Mouse (Mus musculus): Measurements from ENCODE around the gene Sprr2i.

Sprr2i gene

GRCm38 (mm10) chr3:92407691-92408090 lies at the start of gene Sprr2i:
Gene Sprr2i, plus strand, starts transcription at chr3:92407991.
- DNase-seq (ENCODE audit: low read depth) = no peak

DNA sequence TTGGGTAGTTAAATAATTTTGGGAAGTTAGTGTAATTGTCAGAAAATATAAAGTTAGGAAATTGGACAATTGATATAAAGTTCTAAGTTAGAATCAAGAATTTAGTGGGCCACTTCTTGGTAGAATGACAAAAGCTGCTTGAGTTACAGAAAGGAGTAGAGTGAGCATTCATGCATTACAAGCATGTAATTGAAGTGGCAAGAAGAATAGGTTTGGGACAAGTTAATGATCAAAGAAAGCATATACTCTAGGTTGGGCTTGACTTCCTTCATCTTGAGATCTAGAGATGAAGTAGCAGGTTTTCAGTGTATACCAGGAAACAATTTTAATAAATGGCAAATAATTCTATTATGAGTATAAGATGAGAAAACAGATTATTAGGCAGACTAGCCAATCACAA lies 46.2 kb upstream of the Sprr2i start:
- DNase-seq (ENCODE audit: low read depth) = no peak

GRCm38 (mm10) chr3:92364887-92365286 lies 42.9 kb upstream of the Sprr2i start, which contains the start of gene Sprr2f:
Gene Sprr2f, plus strand, starts transcription at chr3:92365187.
- no peak for DNase-seq (ENCODE audit: low read depth)

DNA sequence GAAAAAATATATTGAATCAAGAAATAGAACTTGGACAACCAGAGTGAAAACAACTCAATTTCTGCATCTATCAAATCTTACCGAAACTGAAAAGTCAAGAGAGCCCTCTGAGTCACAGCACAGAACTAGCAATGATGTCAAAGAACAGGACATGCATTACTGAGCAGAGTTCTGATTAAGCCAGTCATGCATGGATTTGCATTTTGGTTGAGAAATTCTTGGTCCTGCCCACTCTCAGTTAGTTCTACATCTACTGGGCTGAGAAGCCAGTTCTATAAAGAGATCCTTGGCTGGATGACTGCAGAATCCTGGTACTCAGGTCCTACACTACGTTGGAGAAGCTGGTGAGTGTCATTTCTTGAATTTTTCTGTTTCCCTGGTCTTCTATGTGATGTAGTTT lies 34.2 kb upstream of the Sprr2i start:
- DNase-seq (ENCODE audit: low read depth) = no peak

- DNase-seq (ENCODE audit: low read depth) = no peak
Observed at GRCm38 (mm10) chr3:92385385-92385784, 22.4 kb upstream of the Sprr2i start, which contains the start of gene Sprr2h. Gene Sprr2h, plus strand, starts transcription at chr3:92385685.

DNA sequence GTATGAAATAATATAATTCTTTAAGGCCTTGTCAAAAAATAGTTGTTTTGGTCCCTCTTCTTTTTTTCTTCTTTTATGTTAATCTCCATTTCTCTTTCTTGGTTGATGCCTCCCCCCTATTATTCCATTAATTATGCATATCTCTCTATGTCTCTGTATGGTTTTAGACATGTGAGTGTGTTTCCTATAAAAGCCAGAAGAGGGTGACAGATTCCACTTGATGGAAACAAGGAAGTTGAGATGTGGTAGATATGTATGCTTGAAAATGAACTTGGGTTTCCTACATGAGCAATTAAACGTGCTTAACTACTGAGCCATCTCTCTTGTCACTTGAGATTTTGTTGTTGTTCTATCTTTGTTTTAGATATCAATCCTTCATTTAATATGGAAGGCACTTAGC lies 13.5 kb upstream of the Sprr2i start:
- no peak for DNase-seq (ENCODE audit: low read depth)

- no peak for DNase-seq (ENCODE audit: low read depth)
Observed at GRCm38 (mm10) chr3:92417782-92418181, 10.0 kb downstream of the Sprr2i start, which contains the start of gene Sprr2j-ps. Gene Sprr2j-ps, plus strand, starts transcription at chr3:92418082.

GRCm38 (mm10) chr3:92429323-92429722 lies 21.5 kb downstream of the Sprr2i start, which contains the start of gene Gm9774:
Gene Gm9774, minus strand, starts transcription at chr3:92429423.
- no peak for DNase-seq (ENCODE audit: low read depth)

GRCm38 (mm10) chr3:92432282-92432681 lies 24.5 kb downstream of the Sprr2i start, which contains the start of gene Sprr2k:
Gene Sprr2k, plus strand, starts transcription at chr3:92432582.
- DNase-seq (ENCODE audit: low read depth) = no peak

DNA sequence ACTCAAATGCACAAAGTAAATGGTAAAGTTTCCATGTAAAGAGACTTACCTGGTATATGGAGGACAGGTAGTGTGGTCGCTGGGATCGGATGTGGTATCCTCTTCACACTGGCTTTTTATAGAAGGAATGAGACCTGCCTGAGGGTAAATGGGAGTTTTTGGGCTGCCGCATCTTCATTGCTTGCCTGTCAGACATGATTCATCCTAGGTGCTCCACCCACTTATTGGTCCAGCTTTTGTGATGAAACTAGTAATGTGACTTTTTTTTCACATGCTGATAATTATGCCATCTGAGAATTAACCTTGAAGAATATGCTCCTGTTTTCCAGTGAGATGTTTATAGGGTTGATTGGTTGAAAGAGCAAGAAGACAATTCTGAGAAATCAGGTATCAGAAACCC lies 30.9 kb downstream of the Sprr2i start, which contains the start of gene Sprr1b:
Sprr1b (minus strand) TSS at position 101 of the 400 bp plus-strand sequence.
- DNase-seq (ENCODE audit: low read depth) = no peak

DNA sequence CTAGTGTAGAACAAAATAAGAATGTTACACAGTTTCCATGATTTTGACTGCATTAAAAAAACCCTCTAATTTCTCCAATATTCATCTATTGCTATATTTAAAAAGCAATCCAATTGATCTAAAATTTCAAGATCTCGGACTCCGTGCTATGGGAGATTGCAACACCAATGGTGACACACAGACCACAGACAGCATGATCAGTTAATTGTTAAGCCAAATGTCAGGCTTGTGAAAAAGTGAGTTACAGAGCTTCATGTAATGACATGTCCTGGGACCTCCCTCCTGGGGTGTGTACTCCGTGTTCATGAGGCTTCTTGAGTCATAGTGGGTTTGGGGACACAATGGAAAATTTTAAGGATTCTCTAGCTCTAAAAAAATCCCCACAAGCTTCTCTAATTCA lies 32.4 kb downstream of the Sprr2i start:
- DNase-seq (ENCODE audit: low read depth) = no peak

- DNase-seq (ENCODE audit: low read depth) = no peak
Observed at GRCm38 (mm10) chr3:92455151-92455550, 47.4 kb downstream of the Sprr2i start.

- no peak for DNase-seq (ENCODE audit: low read depth)
Observed at GRCm38 (mm10) chr3:92458620-92459019, 50.8 kb downstream of the Sprr2i start, which contains the start of gene Sprr3. Gene Sprr3, minus strand, starts transcription at chr3:92458720.

Data from c-Kit-positive CD71-positive TER-119-negative erythroid progenitor cells, embryonic 14.5 days (primary cell).